Mouse (Mus musculus): ENCODE data around the gene Clic3. TPM values are rescaled to one million over a fixed set of nuclear protein-coding genes. Genes with fewer than 3 reads are reported as not detected.

Clic3 gene
- polyA plus RNA-seq, 1 experiment from 2014 or later, result 139 TPM

DNA sequence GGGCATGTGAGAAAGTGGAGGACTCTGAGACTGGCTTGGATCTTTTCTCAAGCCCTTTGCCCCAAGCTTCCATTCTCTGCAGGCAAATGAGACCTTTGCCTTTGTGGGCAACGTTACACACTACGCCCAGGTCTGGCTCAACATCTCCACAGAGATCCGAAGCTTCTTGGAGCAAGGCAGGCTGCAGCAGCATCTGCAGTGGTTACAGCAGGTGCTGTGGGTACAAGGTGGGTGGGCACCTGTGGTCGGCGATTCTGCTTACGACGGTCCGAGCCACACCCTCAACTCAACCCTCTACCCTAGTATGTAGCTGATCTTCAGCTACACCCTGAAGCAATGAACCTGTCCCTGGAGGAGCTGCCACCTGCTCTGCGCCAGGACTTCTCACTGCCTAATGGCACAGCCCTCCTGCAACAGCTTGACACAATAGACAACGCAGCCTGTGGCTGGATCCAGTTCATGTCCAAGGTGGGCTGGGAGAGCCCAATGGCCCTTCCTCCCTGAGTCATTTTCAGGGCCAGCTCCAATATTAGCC, 20.3 kb upstream of the Clic3 start:
- Histone ChIP-seq H3K4me2 (ENCODE audit: low read depth, low read length) (no peak overlapping the region), H3K9ac (ENCODE audit: low read length) (no peak overlapping the region), H3K4me1 (replicated peaks; ENCODE audit: control insufficient read depth, insufficient read depth, low read length) (no peaks in the 10 kb centered on the region), H3K27me3 (ENCODE audit: control insufficient read depth, insufficient read depth, low read depth, low read length) (no peaks in the 10 kb centered on the region), H3K4me3 (ENCODE audit: low read length) (no peak overlapping the region), H3K36me3 (ENCODE audit: control insufficient read depth, insufficient read depth, low read length) (no peaks in the 10 kb centered on the region), H3K9me3 (ENCODE audit: control insufficient read depth, low read length) (no peaks in the 10 kb centered on the region), H3K27ac (ENCODE audit: low read length) (no peak overlapping the region)
- ATAC-seq (ENCODE audit: low read depth), result no peak
- 95% methylated on average over 10 of the region's 10 CpGs for WGBS

DNA sequence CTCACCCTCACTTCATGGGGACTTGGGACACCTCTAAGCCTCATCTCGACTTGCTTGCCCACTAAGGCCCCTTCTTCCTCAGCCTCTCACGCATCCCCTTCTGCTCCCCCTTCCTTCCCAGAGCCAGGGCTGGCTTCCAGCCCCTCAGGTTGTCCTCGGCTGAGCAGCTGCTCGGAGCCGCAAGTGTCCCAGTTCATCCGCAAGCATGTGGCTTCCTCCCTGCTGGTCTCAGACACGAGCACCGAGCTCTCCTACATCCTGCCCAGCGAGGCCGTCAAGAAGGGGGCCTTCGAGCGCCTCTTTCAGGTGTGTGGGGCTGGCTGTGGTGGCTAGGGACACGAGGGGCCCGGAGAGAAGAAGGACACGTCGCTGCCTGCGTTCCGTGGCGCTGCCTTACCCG, 15.6 kb upstream of the Clic3 start:
- Histone ChIP-seq H3K9ac (ENCODE audit: low read length) (no peak overlapping the region), H3K4me3 (ENCODE audit: low read length) (no peak overlapping the region), H3K4me1 (replicated peaks; ENCODE audit: control insufficient read depth, insufficient read depth, low read length) (no peaks in the 10 kb centered on the region), H3K9me3 (ENCODE audit: control insufficient read depth, low read length) (no peaks in the 10 kb centered on the region), H3K4me2 (ENCODE audit: low read depth, low read length) (no peak overlapping the region), H3K27me3 (ENCODE audit: control insufficient read depth, insufficient read depth, low read depth, low read length) (no peaks in the 10 kb centered on the region), H3K27ac (ENCODE audit: low read length) (no peak overlapping the region), H3K36me3 (ENCODE audit: control insufficient read depth, insufficient read depth, low read length) (no peaks in the 10 kb centered on the region)
- 78% methylated on average over 20 of the region's 20 CpGs for WGBS
- no peak for ATAC-seq (ENCODE audit: low read depth)

DNA sequence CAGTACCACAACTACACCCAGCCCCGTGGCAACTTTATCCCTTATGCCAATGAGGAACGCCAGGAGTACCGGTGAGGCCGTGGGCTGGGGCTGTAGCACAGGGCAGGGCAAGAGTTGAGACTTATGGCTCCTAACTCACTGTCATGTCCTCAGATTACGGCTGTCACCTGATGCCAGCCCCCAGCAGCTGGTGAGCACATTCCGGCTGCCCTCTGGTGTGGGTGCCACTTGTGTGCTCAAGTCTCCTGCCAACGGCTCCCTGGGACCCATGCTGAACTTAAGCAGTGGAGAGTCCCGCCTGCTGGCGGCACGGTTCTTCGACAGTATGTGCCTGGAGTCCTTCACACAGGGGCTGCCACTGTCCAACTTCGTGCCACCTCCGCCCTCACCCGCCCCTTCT, 14.0 kb upstream of the Clic3 start:
- WGBS, result 87% methylated on average over 14 of the region's 14 CpGs
- no peaks in the 10 kb centered on the region for H3K4me1 ChIP-seq (replicated peaks; ENCODE audit: control insufficient read depth, insufficient read depth, low read length)
- H3K4me2 ChIP-seq (ENCODE audit: low read depth, low read length), result no peak overlapping the region
- no peak overlapping the region for H3K9ac ChIP-seq (ENCODE audit: low read length)
- no peaks in the 10 kb centered on the region for H3K36me3 ChIP-seq (ENCODE audit: control insufficient read depth, insufficient read depth, low read length)
- H3K27ac ChIP-seq (ENCODE audit: low read length), result no peak overlapping the region
- H3K27me3 ChIP-seq (ENCODE audit: control insufficient read depth, insufficient read depth, low read depth, low read length), result no peaks in the 10 kb centered on the region
- no peaks in the 10 kb centered on the region for H3K9me3 ChIP-seq (ENCODE audit: control insufficient read depth, low read length)
- H3K4me3 ChIP-seq (ENCODE audit: low read length), result no peak overlapping the region
- no peak for ATAC-seq (ENCODE audit: low read depth)

DNA sequence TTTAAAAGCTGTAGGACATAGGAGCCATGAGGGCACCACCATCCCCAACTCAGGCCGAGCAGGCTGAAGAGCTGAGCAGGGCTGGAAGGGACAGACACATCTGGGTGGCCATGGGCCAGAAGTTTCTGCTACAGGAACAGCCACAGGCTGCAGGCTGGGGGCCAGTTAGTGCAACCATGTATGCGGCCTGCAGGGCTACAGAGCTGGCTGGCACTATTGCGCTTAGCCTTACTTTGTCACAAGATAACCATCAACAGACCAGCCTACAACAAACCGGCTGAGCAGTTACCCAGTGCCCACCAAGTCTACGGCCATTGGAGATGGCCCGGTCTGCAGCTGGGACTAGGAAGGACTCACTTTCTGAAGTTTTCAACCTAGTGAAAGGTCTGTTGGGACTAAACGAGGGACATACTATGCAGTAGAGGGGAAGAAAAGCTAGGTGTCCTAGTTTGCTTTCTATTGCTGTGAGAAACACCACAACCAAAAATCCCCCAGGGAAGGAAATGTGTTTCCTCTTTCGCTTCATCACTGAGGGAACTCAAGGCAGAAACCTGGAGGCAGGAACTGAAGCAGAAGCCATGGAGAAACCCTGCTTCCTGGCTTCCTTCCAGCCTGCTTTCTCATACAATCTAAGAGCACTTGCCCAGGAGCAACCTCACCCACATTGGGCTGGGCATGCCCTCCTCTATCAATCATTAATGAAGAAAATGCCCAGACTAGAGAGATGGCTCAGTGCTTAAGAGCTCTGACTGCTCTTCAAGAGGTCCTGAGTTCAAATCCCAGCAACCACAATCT, 5.6 kb upstream of the Clic3 start:
- ATAC-seq (ENCODE audit: low read depth), result no peak; the same call in 1 of the 2 replicates

DNA sequence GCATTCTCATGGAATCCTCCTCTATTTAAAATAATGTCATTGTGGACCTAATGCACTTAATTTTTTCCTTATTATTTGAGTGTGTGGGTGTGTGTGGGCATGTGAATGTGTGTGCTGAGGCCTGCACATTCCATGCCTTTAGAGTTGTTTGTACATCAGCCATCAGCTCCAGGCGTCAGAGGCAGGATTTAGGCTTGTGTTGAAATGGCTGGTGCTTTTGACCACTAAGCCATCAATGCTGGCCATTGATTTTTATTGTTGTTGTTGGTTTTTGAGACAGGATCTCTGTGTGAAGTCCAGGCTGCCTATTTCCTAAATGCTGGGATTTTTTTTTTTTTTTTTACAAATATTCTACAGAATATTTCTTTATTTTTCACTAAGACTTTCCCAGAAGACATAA, 3.7 kb upstream of the Clic3 start:
- no peak for ATAC-seq (ENCODE audit: low read depth)
- Histone ChIP-seq H3K4me1 (replicated peaks; ENCODE audit: control insufficient read depth, insufficient read depth, low read length) (peaks cover 7% of the 10 kb centered on the region; the same call in 1 of the 2 replicates), H3K9ac (ENCODE audit: low read length) (no peak overlapping the region), H3K27me3 (ENCODE audit: control insufficient read depth, insufficient read depth, low read depth, low read length) (no peaks in the 10 kb centered on the region), H3K4me2 (ENCODE audit: low read depth, low read length) (no peak overlapping the region), H3K27ac (ENCODE audit: low read length) (no peak overlapping the region), H3K9me3 (ENCODE audit: control insufficient read depth, low read length) (no peaks in the 10 kb centered on the region), H3K4me3 (ENCODE audit: low read length) (no peak overlapping the region), H3K36me3 (ENCODE audit: control insufficient read depth, insufficient read depth, low read length) (no peaks in the 10 kb centered on the region)
- WGBS, result 25% methylated on average over 1 of the region's 1 CpGs

More for the DNA sequence above, 5.6 kb upstream of the Clic3 start:
- H3K4me3 ChIP-seq (ENCODE audit: low read length), result no peak overlapping the region
- H3K9me3 ChIP-seq (ENCODE audit: control insufficient read depth, low read length), result no peaks in the 10 kb centered on the region
- no peak overlapping the region for H3K27ac ChIP-seq (ENCODE audit: low read length)
- no peaks in the 10 kb centered on the region for H3K36me3 ChIP-seq (ENCODE audit: control insufficient read depth, insufficient read depth, low read length)
- H3K9ac ChIP-seq (ENCODE audit: low read length), result no peak overlapping the region
- 75% methylated on average over 8 of the region's 8 CpGs for WGBS
- peaks cover 5% of the 10 kb centered on the region; the same call in 1 of the 2 replicates for H3K4me1 ChIP-seq (replicated peaks; ENCODE audit: control insufficient read depth, insufficient read depth, low read length)
- no peak overlapping the region for H3K4me2 ChIP-seq (ENCODE audit: low read depth, low read length)
- H3K27me3 ChIP-seq (ENCODE audit: control insufficient read depth, insufficient read depth, low read depth, low read length), result no peaks in the 10 kb centered on the region

DNA sequence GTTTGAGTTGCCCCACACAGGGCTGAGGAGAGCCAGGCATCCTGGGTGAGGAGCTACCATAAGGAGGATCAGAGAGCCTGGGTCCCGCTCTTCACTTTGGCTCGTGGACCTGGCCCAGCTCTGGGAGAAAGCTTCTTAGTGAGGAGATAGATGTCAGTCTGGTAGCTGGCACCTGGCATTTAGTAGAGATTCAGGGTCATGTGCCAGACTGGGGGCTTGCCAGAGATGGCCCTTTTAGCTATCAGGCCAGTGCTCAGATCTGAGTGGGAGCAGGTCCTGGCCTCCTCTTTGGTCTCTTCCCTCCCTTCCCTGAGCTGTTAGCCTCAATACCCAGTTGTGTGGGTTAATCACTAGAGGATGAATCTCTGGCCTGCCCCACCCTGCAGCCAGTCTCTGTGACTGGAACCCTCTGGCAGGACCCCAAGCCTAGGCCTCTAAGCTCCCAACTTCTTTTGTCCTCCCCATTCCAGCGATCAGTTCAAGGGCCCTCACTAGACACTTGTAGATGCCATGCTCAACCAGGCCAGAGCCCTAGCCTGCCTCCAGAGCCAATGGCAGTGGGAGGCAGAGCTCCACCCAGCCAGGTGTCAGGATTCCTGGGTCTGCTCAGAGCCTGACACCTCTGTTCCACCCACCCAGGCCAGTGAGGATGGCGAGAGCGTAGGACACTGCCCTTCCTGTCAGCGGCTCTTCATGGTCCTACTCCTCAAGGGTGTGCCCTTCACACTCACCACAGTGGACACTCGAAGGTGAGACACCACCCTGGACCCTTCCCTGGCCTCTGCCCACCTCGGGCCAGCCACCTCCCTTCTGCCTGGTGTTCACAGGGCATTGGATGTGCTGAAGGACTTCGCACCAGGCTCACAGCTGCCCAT, 621 bp downstream of the Clic3 start:
- WGBS, result 68% methylated on average over 9 of the region's 9 CpGs
- Histone ChIP-seq H3K27me3 (ENCODE audit: control insufficient read depth, insufficient read depth, low read depth, low read length) (no peaks in the 10 kb centered on the region), H3K27ac (ENCODE audit: low read length) (peak overlapping the region; percentile 91), H3K4me2 (ENCODE audit: low read depth, low read length) (peak overlapping the region; percentile 36), H3K9me3 (ENCODE audit: control insufficient read depth, low read length) (no peaks in the 10 kb centered on the region), H3K4me3 (ENCODE audit: low read length) (peak overlapping the region; percentile 34), H3K4me1 (replicated peaks; ENCODE audit: control insufficient read depth, insufficient read depth, low read length) (peaks cover 34% of the 10 kb centered on the region), H3K9ac (ENCODE audit: low read length) (peak overlapping the region; percentile 53), H3K36me3 (ENCODE audit: control insufficient read depth, insufficient read depth, low read length) (no peaks in the 10 kb centered on the region)
- peak; percentile 45 for ATAC-seq (ENCODE audit: low read depth)

DNA sequence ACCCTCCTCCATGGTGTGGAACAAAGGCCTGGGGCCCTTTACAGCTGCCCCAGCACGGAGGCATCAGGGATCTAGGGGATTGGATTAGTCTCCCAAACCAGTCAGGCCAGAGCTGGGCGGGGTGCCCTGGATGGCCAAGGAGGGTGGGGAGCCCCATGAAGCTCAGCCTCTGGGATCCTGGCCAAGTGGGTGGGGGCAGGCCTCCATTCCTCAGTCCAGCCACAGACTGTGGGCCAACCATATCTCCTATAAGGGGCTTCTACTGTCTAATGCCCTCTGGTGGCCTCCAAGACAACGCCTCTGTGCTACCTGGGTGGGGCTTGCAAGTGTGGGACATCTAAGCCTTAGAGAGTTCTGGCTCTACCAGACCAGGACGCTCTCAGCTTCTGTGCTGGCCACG, 2.3 kb downstream of the Clic3 start:
- Histone ChIP-seq H3K9me3 (ENCODE audit: control insufficient read depth, low read length) (no peaks in the 10 kb centered on the region), H3K27ac (ENCODE audit: low read length) (peak overlapping the region; percentile 96), H3K4me1 (replicated peaks; ENCODE audit: control insufficient read depth, insufficient read depth, low read length) (peaks cover 34% of the 10 kb centered on the region), H3K27me3 (ENCODE audit: control insufficient read depth, insufficient read depth, low read depth, low read length) (no peaks in the 10 kb centered on the region), H3K4me3 (ENCODE audit: low read length) (0 out of 2 replicates have a peak overlapping the region, but pooled peaks have one; percentile 6), H3K36me3 (ENCODE audit: control insufficient read depth, insufficient read depth, low read length) (no peaks in the 10 kb centered on the region), H3K9ac (ENCODE audit: low read length) (peak overlapping the region; percentile 40; the same call in 1 of the 2 replicates), H3K4me2 (ENCODE audit: low read depth, low read length) (peak overlapping the region; percentile 77)
- peak; percentile 34 for ATAC-seq (ENCODE audit: low read depth)
- 46% methylated on average over 5 of the region's 5 CpGs for WGBS

DNA sequence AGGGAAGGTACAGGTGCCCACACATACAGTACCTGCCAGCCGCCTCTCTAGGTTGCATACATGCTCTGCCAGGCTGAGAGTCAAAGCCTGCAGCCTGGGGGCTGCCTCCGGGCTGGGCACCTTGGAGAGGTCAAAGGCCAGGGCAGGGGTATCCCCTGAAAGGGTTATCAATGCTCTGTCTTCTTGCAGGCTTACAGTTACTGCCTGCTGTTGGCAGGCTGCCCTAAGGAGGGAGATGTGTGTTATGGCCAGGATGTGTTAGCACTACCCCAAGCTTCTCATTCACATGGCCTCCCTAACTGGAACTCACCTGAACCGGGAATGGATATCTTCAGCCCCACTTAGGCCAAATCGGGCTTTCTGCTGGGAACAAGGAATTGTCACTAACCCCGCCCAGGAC, 3.5 kb downstream of the Clic3 start:
- peak overlapping the region; percentile 77 for H3K4me2 ChIP-seq (ENCODE audit: low read depth, low read length)
- no peaks in the 10 kb centered on the region for H3K36me3 ChIP-seq (ENCODE audit: control insufficient read depth, insufficient read depth, low read length)
- H3K4me1 ChIP-seq (replicated peaks; ENCODE audit: control insufficient read depth, insufficient read depth, low read length), result peaks cover 34% of the 10 kb centered on the region
- WGBS, result 25% methylated on average over 5 of the region's 5 CpGs
- ATAC-seq (ENCODE audit: low read depth), result no peak
- H3K9ac ChIP-seq (ENCODE audit: low read length), result peak overlapping the region; percentile 80
- peak overlapping the region; percentile 73 for H3K4me3 ChIP-seq (ENCODE audit: low read length)
- no peaks in the 10 kb centered on the region for H3K9me3 ChIP-seq (ENCODE audit: control insufficient read depth, low read length)
- H3K27me3 ChIP-seq (ENCODE audit: control insufficient read depth, insufficient read depth, low read depth, low read length), result no peaks in the 10 kb centered on the region
- H3K27ac ChIP-seq (ENCODE audit: low read length), result peak overlapping the region; percentile 96
